Mouse (Mus musculus) adrenal gland, postnatal 14 days (tissue): ENCODE measurements around the gene Trim2. TPM values are rescaled to one million over a fixed set of nuclear protein-coding genes. Genes with fewer than 3 reads are reported as not detected.

Source experiments
- DNase-seq: peaks from one replicate; pipeline ENCODE4 v3.0.0; 2021; ENCODE audit warnings: mixed read lengths
- total RNA-seq: library from RNA; stranded (reverse); gene quantifications from 2 replicates; pipeline ENCODE4 v1.2.3, GENCODE M21; 2021

Trim2 gene
- total RNA-seq, 1 experiment from 2014 or later = 53.5 TPM

GRCm38 (mm10) chr3:84190513-84191061 lies 116.1 kb downstream of the Trim2 start:
- DNase-seq = peak; percentile 73

GRCm38 (mm10) chr3:84189629-84190173 lies 117.0 kb downstream of the Trim2 start:
- DNase-seq = no peak

- DNase-seq = no peak
Observed at GRCm38 (mm10) chr3:84181717-84182116, 125.0 kb downstream of the Trim2 start.

GRCm38 (mm10) chr3:84181102-84181501 lies 125.6 kb downstream of the Trim2 start:
- DNase-seq = peak; percentile 51

- DNase-seq = no peak
Observed at GRCm38 (mm10) chr3:84180304-84180703, 126.4 kb downstream of the Trim2 start.

GRCm38 (mm10) chr3:84177834-84178233 lies 128.8 kb downstream of the Trim2 start:
- DNase-seq = no peak

- peak; percentile 86 for DNase-seq
Observed at GRCm38 (mm10) chr3:84175337-84176315, 131.1 kb downstream of the Trim2 start.

- DNase-seq = no peak
Observed at GRCm38 (mm10) chr3:84173581-84174154, 133.0 kb downstream of the Trim2 start, which contains the start of gene Gm6525. Gene Gm6525, plus strand, starts transcription at chr3:84174104.

- no peak for DNase-seq
Observed at GRCm38 (mm10) chr3:84172406-84172805, 134.3 kb downstream of the Trim2 start.

- DNase-seq = no peak
Observed at GRCm38 (mm10) chr3:84169393-84170005, 137.2 kb downstream of the Trim2 start.

- no peak for DNase-seq
Observed at GRCm38 (mm10) chr3:84168943-84169342, 137.7 kb downstream of the Trim2 start.

GRCm38 (mm10) chr3:84166073-84166472 lies 140.6 kb downstream of the Trim2 start:
- DNase-seq = no peak

- DNase-seq = no peak
Observed at GRCm38 (mm10) chr3:84165391-84165790, 141.3 kb downstream of the Trim2 start.

- DNase-seq = no peak
Observed at GRCm38 (mm10) chr3:84157559-84158350, 148.9 kb downstream of the Trim2 start.

- no peak for DNase-seq
Observed at GRCm38 (mm10) chr3:84157011-84157410, 149.7 kb downstream of the Trim2 start.

- peak; percentile 14 for DNase-seq
Observed at GRCm38 (mm10) chr3:84156105-84156504, 150.6 kb downstream of the Trim2 start.

GRCm38 (mm10) chr3:84155558-84156006 lies 151.1 kb downstream of the Trim2 start, which contains the start of gene Mnd1:
Gene Mnd1, minus strand, starts transcription at chr3:84155786.
- peak; percentile 100 for DNase-seq

- no peak for DNase-seq
Observed at GRCm38 (mm10) chr3:84155146-84155545, 151.5 kb downstream of the Trim2 start.

- no peak for DNase-seq
Observed at GRCm38 (mm10) chr3:84154721-84155141, 151.9 kb downstream of the Trim2 start.

GRCm38 (mm10) chr3:84149831-84150230 lies 156.8 kb downstream of the Trim2 start:
- DNase-seq = no peak

GRCm38 (mm10) chr3:84140947-84141346 lies 165.7 kb downstream of the Trim2 start:
- DNase-seq = no peak
